Mouse (Mus musculus) CH12.LX (cell line): ENCODE results near the gene Hint3. TPM values are rescaled to one million over a fixed set of nuclear protein-coding genes. Genes with fewer than 3 reads are reported as not detected.

Source experiments
- DNase-seq: peaks from one replicate; pipeline ENCODE4 v3.0.0-alpha.2; 2013; ENCODE audit errors: extremely low read depth
- H3K27ac ChIP-seq: 2 replicates; pipeline ENCODE4 v1.5.1; 2012; ENCODE audit warnings: low read depth, mild to moderate bottlenecking, control low read depth, moderate library complexity; ENCODE audit not compliant: insufficient read depth
- H3K27me3 ChIP-seq: replicated peaks from 2 replicates; pipeline ENCODE3; 2012; ENCODE audit warnings: inconsistent platforms
- H3K36me3 ChIP-seq, 2 experiments: replicated peaks in 1 of 2; 2 replicates each; pipeline versions ENCODE3 to v1.6.1; 2012; ENCODE audit warnings: inconsistent platforms in 1 of 2, low read length in 1 of 2, mild to moderate bottlenecking in 1 of 2, mixed read lengths in 1 of 2, moderate library complexity in 1 of 2; ENCODE audit not compliant: control insufficient read depth in 1 of 2, insufficient read depth in 1 of 2
- H3K4me1 ChIP-seq, 2 experiments: 2 replicates each; pipeline ENCODE4 v1.6.1; 2012; ENCODE audit warnings: inconsistent platforms in 1 of 2, moderate library complexity in 1 of 2; ENCODE audit not compliant: insufficient read depth in 2 of 2, control insufficient read depth in 1 of 2
- H3K4me2 ChIP-seq: 2 replicates; pipeline ENCODE4 v1.6.1; 2012; ENCODE audit warnings: low read depth, mild to moderate bottlenecking, control low read depth; ENCODE audit not compliant: poor library complexity, insufficient read depth, severe bottlenecking
- H3K4me3 ChIP-seq, 3 experiments: fragments of 150-350 bp in 1 of 3; sonication (generic) in 1 of 3; replicated peaks in 1 of 3; 2 replicates each; pipeline versions ENCODE3 to v1.5.1; 2011 to 2012; ENCODE audit warnings: low read depth in 2 of 3, low read length in 2 of 3, mild to moderate bottlenecking in 2 of 3, moderate library complexity in 2 of 3, control low read depth in 1 of 3, improper control_type of control experiment in 1 of 3, inconsistent platforms in 1 of 3, mixed read lengths in 1 of 3; ENCODE audit not compliant: poor library complexity in 1 of 3
- H3K79me2 ChIP-seq: replicated peaks from 2 replicates; pipeline ENCODE4 v1.6.1; 2012; ENCODE audit warnings: mild to moderate bottlenecking, moderate library complexity; ENCODE audit not compliant: control insufficient read depth, poor library complexity, insufficient read depth, severe bottlenecking; ENCODE audit errors: extremely low read depth
- H3K9ac ChIP-seq: 2 replicates; pipeline ENCODE4 v1.6.1; 2012; ENCODE audit warnings: low read depth, mild to moderate bottlenecking, control low read depth, moderate library complexity; ENCODE audit not compliant: insufficient read depth
- H3K9me3 ChIP-seq: replicated peaks from 2 replicates; pipeline ENCODE3; 2012; ENCODE audit warnings: low read length, inconsistent platforms, mixed read lengths
- CHD2 ChIP-seq: IDR thresholded peaks from 2 replicates; pipeline ENCODE4 v1.6.1; 2011; ENCODE audit warnings: low read length, improper control_type of control experiment
- CTCF ChIP-seq, 2 experiments: IDR thresholded peaks in 1 of 2; conservative IDR thresholded peaks in 1 of 2; 2 replicates each; pipeline ENCODE4 v1.5.1; 2011 to 2012; ENCODE audit warnings: low read depth in 2 of 2, low read length in 2 of 2, improper control_type of control experiment in 1 of 2, inconsistent platforms in 1 of 2, mild to moderate bottlenecking in 1 of 2, moderate library complexity in 1 of 2
- E2F4 ChIP-seq: IDR thresholded peaks from 2 replicates; pipeline ENCODE4 v1.6.1; 2011; ENCODE audit warnings: low read depth, low read length, improper control_type of control experiment; ENCODE audit not compliant: insufficient replicate concordance
- ELF1 ChIP-seq: IDR thresholded peaks from 2 replicates; pipeline ENCODE4 v1.6.1; 2014; ENCODE audit warnings: low read depth, mild to moderate bottlenecking, inconsistent platforms, low read length, improper control_type of control experiment
- EP300 ChIP-seq: IDR thresholded peaks from 2 replicates; pipeline ENCODE4 v1.6.1; 2011; ENCODE audit warnings: low read length, improper control_type of control experiment
- ETS1 ChIP-seq: conservative IDR thresholded peaks from 2 replicates; pipeline ENCODE4 v1.6.1; 2012; ENCODE audit warnings: low read depth, mild to moderate bottlenecking, inconsistent platforms, low read length, improper control_type of control experiment, moderate library complexity
- HCFC1 ChIP-seq: IDR thresholded peaks from 2 replicates; pipeline ENCODE4 v1.6.1; 2012; ENCODE audit warnings: low read depth, mild to moderate bottlenecking, inconsistent platforms, low read length, improper control_type of control experiment
- IRF4 ChIP-seq: IDR thresholded peaks from 2 replicates; pipeline ENCODE4 v1.6.1; 2014; ENCODE audit warnings: low read depth, mild to moderate bottlenecking, inconsistent platforms, low read length, improper control_type of control experiment
- MAFK ChIP-seq: IDR thresholded peaks from 2 replicates; pipeline ENCODE4 v1.6.1; 2011; ENCODE audit warnings: low read length, improper control_type of control experiment; ENCODE audit not compliant: insufficient replicate concordance
- MAZ ChIP-seq: IDR thresholded peaks from 2 replicates; pipeline ENCODE4 v1.6.1; 2012; ENCODE audit warnings: low read depth, mild to moderate bottlenecking, inconsistent platforms, low read length, improper control_type of control experiment, moderate library complexity
- MXI1 ChIP-seq: IDR thresholded peaks from 2 replicates; pipeline ENCODE4 v1.6.1; 2011; ENCODE audit warnings: mild to moderate bottlenecking, low read depth, low read length, improper control_type of control experiment
- NRF1 ChIP-seq: IDR thresholded peaks from 2 replicates; pipeline ENCODE4 v1.6.1; 2014; ENCODE audit warnings: low read depth, mild to moderate bottlenecking, inconsistent platforms, low read length, improper control_type of control experiment, moderate library complexity
- POLR2A ChIP-seq: IDR thresholded peaks from 2 replicates; pipeline ENCODE4 v1.6.1; 2011; ENCODE audit warnings: low read depth, mild to moderate bottlenecking, improper control_type of control experiment, low read length
- POLR2AphosphoS2 ChIP-seq: IDR thresholded peaks from 2 replicates; pipeline ENCODE4 v1.6.1; 2011; ENCODE audit warnings: low read depth, low read length, improper control_type of control experiment
- RAD21 ChIP-seq: IDR thresholded peaks from 2 replicates; pipeline ENCODE4 v1.6.1; 2011; ENCODE audit warnings: low read depth, mild to moderate bottlenecking, low read length, improper control_type of control experiment, moderate library complexity
- RCOR1 ChIP-seq: conservative IDR thresholded peaks from 2 replicates; pipeline ENCODE4 v1.6.1; 2012; ENCODE audit warnings: low read depth, mild to moderate bottlenecking, inconsistent platforms, low read length, improper control_type of control experiment
- SIN3A ChIP-seq: IDR thresholded peaks from 2 replicates; pipeline ENCODE4 v1.6.1; 2012; ENCODE audit warnings: low read length, improper control_type of control experiment, inconsistent platforms
- SMC3 ChIP-seq: IDR thresholded peaks from 2 replicates; pipeline ENCODE4 v1.6.1; 2011; ENCODE audit warnings: low read depth, low read length, improper control_type of control experiment
- TBP ChIP-seq: conservative IDR thresholded peaks from 2 replicates; pipeline ENCODE4 v1.6.1; 2011; ENCODE audit warnings: low read depth, low read length, improper control_type of control experiment
- TCF12 ChIP-seq: IDR thresholded peaks from 2 replicates; pipeline ENCODE4 v1.6.1; 2014; ENCODE audit warnings: low read depth, mild to moderate bottlenecking, inconsistent platforms, low read length, improper control_type of control experiment
- UBTF ChIP-seq: IDR thresholded peaks from 2 replicates; pipeline ENCODE4 v1.6.1; 2012; ENCODE audit warnings: low read depth, mild to moderate bottlenecking, inconsistent platforms, low read length, improper control_type of control experiment, moderate library complexity
- USF2 ChIP-seq: conservative IDR thresholded peaks from 2 replicates; pipeline ENCODE4 v1.6.1; 2011; ENCODE audit warnings: low read depth, low read length, improper control_type of control experiment
- ZC3H11A ChIP-seq: IDR thresholded peaks from 2 replicates; pipeline ENCODE4 v1.6.1; 2012; ENCODE audit warnings: low read depth, mild to moderate bottlenecking, inconsistent platforms, low read length, improper control_type of control experiment
- ZKSCAN1 ChIP-seq: IDR thresholded peaks from 2 replicates; pipeline ENCODE4 v1.6.1; 2012; ENCODE audit warnings: low read depth, inconsistent platforms, low read length, improper control_type of control experiment, borderline replicate concordance
- dilution Hi-C: fragments of 300-500 bp; cut with MboI; formaldehyde crosslinking; loops from 2 replicates; pipeline ENCODE4 v1.14.3; 2020; ENCODE audit warnings: low sequenced_read_pairs; ENCODE audit not compliant: extremely low pct_unique_long_range_greater_than_20kb, extremely low pct_ligation_motif_present
- in situ Hi-C: fragments of 300-500 bp; cut with MboI; formaldehyde crosslinking; loops from 3 replicates; pipeline ENCODE4 v1.14.3; 2019; ENCODE audit warnings: low sequenced_read_pairs, low pct_ligation_motif_present, low pct_unique_long_range_greater_than_20kb, mixed read lengths
- polyA plus RNA-seq: library from polyadenylated mRNA; unstranded; fragments of >175 nt; gene quantifications from 2 replicates; pipeline ENCODE4 v1.2.1, GENCODE M21; 2012; ENCODE audit warnings: low read depth; ENCODE audit not compliant: insufficient read length
- total RNA-seq, 2 experiments: library from RNA; depleted of rRNA; stranded (reverse); fragments of 300-350 nt in 1 of 2; fragments of >200 nt in 1 of 2; gene quantifications; 2 replicates each; pipeline ENCODE4 v1.2.3; 2012 to 2014

Gene Hint3
- total and polyA plus RNA-seq, 3 experiments, result 10.3 to 16.1 (median 14.2) TPM

- 0 out of 2 replicates have a peak overlapping the region, but pooled peaks have one; percentile 29 for H3K4me2 ChIP-seq
- peaks cover 6 to 57% of the 10 kb centered on the region in 2 experiments for H3K4me1 ChIP-seq
- no peaks in the 10 kb centered on the region for H3K36me3 ChIP-seq
- no peaks in the 10 kb centered on the region for H3K79me2 ChIP-seq
- no peak overlapping the region for H3K9ac ChIP-seq
- no peak overlapping the region for H3K27ac ChIP-seq
- H3K4me3 ChIP-seq, result no peak overlapping the region
- dilution Hi-C loops, result no loop called here
- TF ChIP-seq POLR2A (no peak), CHD2 (no peak), CTCF (conservative IDR thresholded peaks at IDR 0.05 in 1 of 2, IDR thresholded peaks at IDR 0.05 in 1 of 2; ENCODE audit: low read depth in 2 of 2, low read length in 2 of 2) (peak in 1 of 2 experiments; percentile 64; a peak in 2 of 4 replicates), RAD21 (peak; percentile 61), IRF4 (no peak), SMC3 (peak; percentile 55), EP300 (no peak), UBTF (no peak)
- H3K9me3 ChIP-seq, result no peaks in the 10 kb centered on the region
- no peaks in the 10 kb centered on the region for H3K27me3 ChIP-seq
- DNase-seq, result no peak
- in situ Hi-C loops, result loop anchor here (5.0 to 25.0 kb wide), 2 partner anchors 179 to 689 kb away; partner anchors contain the start of genes Hddc2 and Ncoa7
Observed at GRCm38 (mm10) chr10:30622928-30623327, 6.5 kb downstream of the Hint3 start.

- dilution Hi-C loops, result no loop called here
- H3K27me3 ChIP-seq, result no peaks in the 10 kb centered on the region
- H3K79me2 ChIP-seq, result 0 out of 2 replicates have a peak, but pooled peaks cover 2% of the 10 kb centered on the region
- H3K36me3 ChIP-seq, result no peaks in the 10 kb centered on the region
- DNase-seq, result no peak
- H3K4me3 ChIP-seq, result peak overlapping the region; percentile 51 to 64 (median 58)
- peak overlapping the region; percentile 76 for H3K9ac ChIP-seq
- H3K4me2 ChIP-seq, result peak overlapping the region; percentile 75
- in situ Hi-C loops, result loop anchor here (5.0 to 25.0 kb wide), 2 partner anchors 98 to 693 kb away; partner anchors contain the start of gene Hddc2
- H3K9me3 ChIP-seq, result no peaks in the 10 kb centered on the region
- peaks cover 0 to 24% of the 10 kb centered on the region in 2 experiments; a peak in 3 of 4 replicates for H3K4me1 ChIP-seq
- TF ChIP-seq RCOR1 (no peak), MXI1 (no peak), ELF1 (no peak), TCF12 (no peak), MAZ (no peak), MAFK (no peak), USF2 (no peak), UBTF (no peak), ZKSCAN1 (no peak), POLR2AphosphoS2 (no peak), HCFC1 (no peak), ZC3H11A (no peak), E2F4 (no peak), ETS1 (no peak), POLR2A (no peak), NRF1 (no peak), SIN3A (no peak), TBP (no peak), EP300 (no peak)
- H3K27ac ChIP-seq, result no peak overlapping the region
Observed at GRCm38 (mm10) chr10:30618918-30619210, 10.6 kb downstream of the Hint3 start.
